Comparison of ENCODE assay signal across 9 mouse cellular contexts in the genomic region with DNA sequence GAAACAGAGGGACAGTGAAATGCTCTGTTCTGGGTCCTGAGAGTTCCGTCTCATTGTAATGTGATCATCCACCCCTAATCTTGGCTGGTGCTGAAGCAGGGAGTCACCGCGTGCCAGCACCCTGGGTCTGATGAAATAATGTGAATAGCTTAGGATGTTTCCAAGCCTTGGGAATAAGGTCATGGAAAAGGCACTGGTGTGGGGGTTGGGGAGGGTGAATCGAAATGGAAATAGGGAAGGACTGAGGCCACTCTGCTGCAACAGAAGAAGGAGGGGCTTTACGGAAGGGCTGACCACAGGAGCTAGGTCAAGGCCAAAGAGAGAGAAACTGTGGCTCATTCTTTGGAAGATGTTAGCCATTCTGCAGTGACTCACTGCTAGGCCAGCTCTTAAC. TPM values are rescaled to one million over a fixed set of nuclear protein-coding genes. Genes with fewer than 3 reads are reported as not detected.
A peak's percentile ranks its signal among the peaks of the same experiment; 100 is the strongest.
DNase-seq lines count a peak whose midpoint lies in the region; ATAC-seq and TF ChIP-seq lines count a peak whose summit lies in the region.
"Had no signal": no experiment of that assay in that cellular context is flagged by ENCODE, and none has a peak within 500 bp of the region (broad histone marks: within the 10 kb centered on the region; RNA-seq: fewer than 3 reads in every experiment).

No protein-coding gene starts in this region.

- intact Hi-C loops in left cerebral cortex, adult 2 months (cut with DNase I), result no loop called here

- POLR2A ChIA-PET in Patski (lab: Charles Lee), result no interaction called here

- no peak for TF ChIP-seq CTCF in left cerebral cortex, adult 2 months (IDR thresholded peaks at IDR 0.05)
- no peak for TF ChIP-seq CTCF in Patski (IDR thresholded peaks at IDR 0.05)

- DNase-seq in left cerebral cortex, adult 2 months (ENCODE audit: extremely low spot score in 1 of 2, low spot score in 2 of 2), result no peak
- DNase-seq in left cerebral cortex, adult 9 months (ENCODE audit: low spot score in 2 of 2), result no peak
- peak; percentile 47 for DNase-seq in Patski (ENCODE audit: low read depth, low spot score)
- peak; percentile 43 for DNase-seq in gastrocnemius, postnatal 10 days
- DNase-seq in lung, postnatal 36 days, result peak; percentile 56
- DNase-seq in spleen, postnatal 10 days (ENCODE audit: low spot score in 2 of 2), result no peak
- DNase-seq in embryo, embryonic 10.5 days (ENCODE audit: low spot score), result no peak
- no peak for DNase-seq in kidney, postnatal 14 days

- in situ Hi-C loops in Patski (cut with MboI; ENCODE audit: low pct_unique_long_range_greater_than_20kb), result no loop called here

- peak; percentile 19 for ATAC-seq in Patski

- CTCF ChIA-PET in Patski (lab: Charles Lee), result interaction anchor here (0.9 to 1.5 kb wide), 6 partner anchors 20 to 427 kb away, joined by 3 to 5 read pairs (median 3); no protein-coding TSS in a partner anchor

- H3K27ac ChIP-seq in left cerebral cortex, adult 2 months, result peak overlapping the region; percentile 67; the same call in 1 of the 2 replicates

- no peaks in the 10 kb centered on the region for H3K27me3 ChIP-seq in Patski

- no peak overlapping the region for H3K4me3 ChIP-seq in left cerebral cortex, adult 2 months

RNA-seq across cellular contexts. Expression of a gene that starts 18.7 kb away (rescaled TPM):
- 10 to 100 TPM; 29.0 to 36.4 TPM for total RNA-seq in left cerebral cortex, adult 2 months (2021)
- 0.04 TPM for polyA plus RNA-seq in Patski (2021)
- total RNA-seq in gastrocnemius, postnatal 10 days (2021), result 10 to 100 TPM; 16.8 to 18.1 TPM
- total RNA-seq: megakaryocyte-erythroid progenitor cell, adult 5-6 weeks had no signal

Comparison
In these comparisons a context has a peak if more than half of its experiments do, and no peak if none do; other contexts are left out.
1. DNase-seq: peak in Patski (single experiment), gastrocnemius, postnatal 10 days (single experiment) and lung, postnatal 36 days (single experiment); none in left cerebral cortex, adult 2 months (0 of 2), left cerebral cortex, adult 9 months (0 of 2), spleen, postnatal 10 days (0 of 2), embryo, embryonic 10.5 days (single experiment) and kidney, postnatal 14 days (single experiment).